Mouse (Mus musculus): ENCODE data around the gene Ints7. TPM values are rescaled to one million over a fixed set of nuclear protein-coding genes. Genes with fewer than 3 reads are reported as not detected.

Gene Ints7
- polyA plus RNA-seq, 1 experiment from 2014 or later = 38.2 TPM

GRCm38 (mm10) chr1:191632511-191633095, 57.2 kb downstream of the Ints7 start:
- no peak for ATAC-seq (ENCODE audit: insufficient number of reproducible peaks, insufficient read depth, low FRiP score, low read depth)
- no peak overlapping the region for H3K4me3 ChIP-seq (ENCODE audit: control insufficient read depth in 1 of 2, insufficient read depth in 1 of 2, low read depth in 1 of 2, low read length in 2 of 2)
- H3K27me3 ChIP-seq (ENCODE audit: control insufficient read depth, insufficient read depth, low read length) = no peaks in the 10 kb centered on the region
- H3K9ac ChIP-seq (ENCODE audit: low read length) = no peak overlapping the region
- H3K9me3 ChIP-seq (ENCODE audit: control insufficient read depth, low read length) = no peaks in the 10 kb centered on the region
- WGBS = 70% methylated on average over 6 of the region's 6 CpGs
- no peak overlapping the region for H3K4me2 ChIP-seq (ENCODE audit: low read length)
- peaks cover 0 to 2% of the 10 kb centered on the region in 2 experiments; a peak in 1 of 4 replicates for H3K4me1 ChIP-seq (ENCODE audit: control insufficient read depth in 2 of 2, insufficient read depth in 2 of 2, low read length in 2 of 2)
- H3K36me3 ChIP-seq (ENCODE audit: control insufficient read depth, insufficient read depth, low read length) = no peaks in the 10 kb centered on the region
- no peak overlapping the region for H3K27ac ChIP-seq (replicated peaks in 1 of 2; ENCODE audit: control insufficient read depth in 1 of 2, insufficient read depth in 1 of 2, low read depth in 2 of 2, low read length in 2 of 2)

GRCm38 (mm10) chr1:191634116-191634515, 58.7 kb downstream of the Ints7 start:
- Histone ChIP-seq H3K9me3 (ENCODE audit: control insufficient read depth, low read length) (no peaks in the 10 kb centered on the region), H3K4me2 (ENCODE audit: low read length) (no peak overlapping the region), H3K27me3 (ENCODE audit: control insufficient read depth, insufficient read depth, low read length) (no peaks in the 10 kb centered on the region), H3K4me3 (ENCODE audit: control insufficient read depth in 1 of 2, insufficient read depth in 1 of 2, low read depth in 1 of 2, low read length in 2 of 2) (no peak overlapping the region), H3K4me1 (ENCODE audit: control insufficient read depth in 2 of 2, insufficient read depth in 2 of 2, low read length in 2 of 2) (no peaks in the 10 kb centered on the region), H3K9ac (ENCODE audit: low read length) (no peak overlapping the region), H3K27ac (replicated peaks in 1 of 2; ENCODE audit: control insufficient read depth in 1 of 2, insufficient read depth in 1 of 2, low read depth in 2 of 2, low read length in 2 of 2) (no peak overlapping the region), H3K36me3 (ENCODE audit: control insufficient read depth, insufficient read depth, low read length) (no peaks in the 10 kb centered on the region)
- WGBS = 84% methylated on average over 2 of the region's 2 CpGs
- ATAC-seq (ENCODE audit: insufficient number of reproducible peaks, insufficient read depth, low FRiP score, low read depth) = no peak

- ATAC-seq (ENCODE audit: insufficient number of reproducible peaks, insufficient read depth, low FRiP score, low read depth) = no peak
- Histone ChIP-seq H3K27ac (replicated peaks in 1 of 2; ENCODE audit: control insufficient read depth in 1 of 2, insufficient read depth in 1 of 2, low read depth in 2 of 2, low read length in 2 of 2) (no peak overlapping the region), H3K9ac (ENCODE audit: low read length) (no peak overlapping the region), H3K9me3 (ENCODE audit: control insufficient read depth, low read length) (no peaks in the 10 kb centered on the region), H3K4me1 (ENCODE audit: control insufficient read depth in 2 of 2, insufficient read depth in 2 of 2, low read length in 2 of 2) (peaks cover 15 to 24% of the 10 kb centered on the region in 2 experiments), H3K36me3 (ENCODE audit: control insufficient read depth, insufficient read depth, low read length) (no peaks in the 10 kb centered on the region), H3K27me3 (ENCODE audit: control insufficient read depth, insufficient read depth, low read length) (no peaks in the 10 kb centered on the region), H3K4me2 (ENCODE audit: low read length) (no peak overlapping the region), H3K4me3 (ENCODE audit: control insufficient read depth in 1 of 2, insufficient read depth in 1 of 2, low read depth in 1 of 2, low read length in 2 of 2) (no peak overlapping the region)
- WGBS = 82% methylated on average over 2 of the region's 2 CpGs
Measured at GRCm38 (mm10) chr1:191638404-191638803, 63.0 kb downstream of the Ints7 start.

- H3K27ac ChIP-seq (replicated peaks in 1 of 2; ENCODE audit: control insufficient read depth in 1 of 2, insufficient read depth in 1 of 2, low read depth in 2 of 2, low read length in 2 of 2) = no peak overlapping the region
- 61% methylated on average over 3 of the region's 3 CpGs for WGBS
Measured at GRCm38 (mm10) chr1:191639200-191639807, 63.9 kb downstream of the Ints7 start.

GRCm38 (mm10) chr1:191640146-191640545, 64.7 kb downstream of the Ints7 start:
- Histone ChIP-seq H3K36me3 (ENCODE audit: control insufficient read depth, insufficient read depth, low read length) (no peaks in the 10 kb centered on the region), H3K9me3 (ENCODE audit: control insufficient read depth, low read length) (no peaks in the 10 kb centered on the region), H3K4me3 (ENCODE audit: control insufficient read depth in 1 of 2, insufficient read depth in 1 of 2, low read depth in 1 of 2, low read length in 2 of 2) (no peak overlapping the region), H3K4me2 (ENCODE audit: low read length) (no peak overlapping the region), H3K9ac (ENCODE audit: low read length) (no peak overlapping the region), H3K27me3 (ENCODE audit: control insufficient read depth, insufficient read depth, low read length) (no peaks in the 10 kb centered on the region), H3K27ac (replicated peaks in 1 of 2; ENCODE audit: control insufficient read depth in 1 of 2, insufficient read depth in 1 of 2, low read depth in 2 of 2, low read length in 2 of 2) (no peak overlapping the region), H3K4me1 (ENCODE audit: control insufficient read depth in 2 of 2, insufficient read depth in 2 of 2, low read length in 2 of 2) (peaks cover 15 to 25% of the 10 kb centered on the region in 2 experiments)
- ATAC-seq (ENCODE audit: insufficient number of reproducible peaks, insufficient read depth, low FRiP score, low read depth) = no peak
- WGBS = 75% methylated on average over 2 of the region's 2 CpGs

More at GRCm38 (mm10) chr1:191639200-191639807, 63.9 kb downstream of the Ints7 start:
- H3K9me3 ChIP-seq (ENCODE audit: control insufficient read depth, low read length) = no peaks in the 10 kb centered on the region
- no peak overlapping the region for H3K4me2 ChIP-seq (ENCODE audit: low read length)
- no peaks in the 10 kb centered on the region for H3K36me3 ChIP-seq (ENCODE audit: control insufficient read depth, insufficient read depth, low read length)
- no peak overlapping the region for H3K9ac ChIP-seq (ENCODE audit: low read length)
- peaks cover 15 to 25% of the 10 kb centered on the region in 2 experiments for H3K4me1 ChIP-seq (ENCODE audit: control insufficient read depth in 2 of 2, insufficient read depth in 2 of 2, low read length in 2 of 2)
- H3K4me3 ChIP-seq (ENCODE audit: control insufficient read depth in 1 of 2, insufficient read depth in 1 of 2, low read depth in 1 of 2, low read length in 2 of 2) = no peak overlapping the region
- ATAC-seq (ENCODE audit: insufficient number of reproducible peaks, insufficient read depth, low FRiP score, low read depth) = no peak
- H3K27me3 ChIP-seq (ENCODE audit: control insufficient read depth, insufficient read depth, low read length) = no peaks in the 10 kb centered on the region

- peaks cover 15 to 30% of the 10 kb centered on the region in 2 experiments for H3K4me1 ChIP-seq (ENCODE audit: control insufficient read depth in 2 of 2, insufficient read depth in 2 of 2, low read length in 2 of 2)
- WGBS = 79% methylated on average over 3 of the region's 3 CpGs
- no peak overlapping the region for H3K9ac ChIP-seq (ENCODE audit: low read length)
- no peak overlapping the region for H3K4me3 ChIP-seq (ENCODE audit: control insufficient read depth in 1 of 2, insufficient read depth in 1 of 2, low read depth in 1 of 2, low read length in 2 of 2)
- no peak overlapping the region for H3K4me2 ChIP-seq (ENCODE audit: low read length)
- H3K36me3 ChIP-seq (ENCODE audit: control insufficient read depth, insufficient read depth, low read length) = no peaks in the 10 kb centered on the region
- no peak overlapping the region for H3K27ac ChIP-seq (replicated peaks in 1 of 2; ENCODE audit: control insufficient read depth in 1 of 2, insufficient read depth in 1 of 2, low read depth in 2 of 2, low read length in 2 of 2)
- no peaks in the 10 kb centered on the region for H3K27me3 ChIP-seq (ENCODE audit: control insufficient read depth, insufficient read depth, low read length)
- no peaks in the 10 kb centered on the region for H3K9me3 ChIP-seq (ENCODE audit: control insufficient read depth, low read length)
- ATAC-seq (ENCODE audit: insufficient number of reproducible peaks, insufficient read depth, low FRiP score, low read depth) = no peak
Measured at GRCm38 (mm10) chr1:191640848-191641247, 65.4 kb downstream of the Ints7 start.

GRCm38 (mm10) chr1:191641438-191641837, 66.0 kb downstream of the Ints7 start:
- no peaks in the 10 kb centered on the region for H3K36me3 ChIP-seq (ENCODE audit: control insufficient read depth, insufficient read depth, low read length)
- H3K27ac ChIP-seq (replicated peaks in 1 of 2; ENCODE audit: control insufficient read depth in 1 of 2, insufficient read depth in 1 of 2, low read depth in 2 of 2, low read length in 2 of 2) = peak overlapping the region; percentile 31 to 41; a peak in 1 of 4 replicates
- H3K9ac ChIP-seq (ENCODE audit: low read length) = no peak overlapping the region
- H3K27me3 ChIP-seq (ENCODE audit: control insufficient read depth, insufficient read depth, low read length) = no peaks in the 10 kb centered on the region
- peaks cover 18 to 32% of the 10 kb centered on the region in 2 experiments for H3K4me1 ChIP-seq (ENCODE audit: control insufficient read depth in 2 of 2, insufficient read depth in 2 of 2, low read length in 2 of 2)
- no peak for ATAC-seq (ENCODE audit: insufficient number of reproducible peaks, insufficient read depth, low FRiP score, low read depth)
- no peak overlapping the region for H3K4me2 ChIP-seq (ENCODE audit: low read length)
- no peak overlapping the region for H3K4me3 ChIP-seq (ENCODE audit: control insufficient read depth in 1 of 2, insufficient read depth in 1 of 2, low read depth in 1 of 2, low read length in 2 of 2)
- 21% methylated on average over 2 of the region's 2 CpGs for WGBS
- no peaks in the 10 kb centered on the region for H3K9me3 ChIP-seq (ENCODE audit: control insufficient read depth, low read length)

Measured in heart, embryonic 14.5 days (tissue).